Mouse (Mus musculus) T-helper 2 cell (primary cell): ENCODE results near the gene Gm49333.

Source experiments
- in situ Hi-C: fragments of 300-600 bp; cut with MboI, MseI; formaldehyde crosslinking; loops from one replicate; pipeline ENCODE4 v1.15.1; 2025; ENCODE audit warnings: high pct_unique_total_duplicates

The Gm49333 gene

DNA sequence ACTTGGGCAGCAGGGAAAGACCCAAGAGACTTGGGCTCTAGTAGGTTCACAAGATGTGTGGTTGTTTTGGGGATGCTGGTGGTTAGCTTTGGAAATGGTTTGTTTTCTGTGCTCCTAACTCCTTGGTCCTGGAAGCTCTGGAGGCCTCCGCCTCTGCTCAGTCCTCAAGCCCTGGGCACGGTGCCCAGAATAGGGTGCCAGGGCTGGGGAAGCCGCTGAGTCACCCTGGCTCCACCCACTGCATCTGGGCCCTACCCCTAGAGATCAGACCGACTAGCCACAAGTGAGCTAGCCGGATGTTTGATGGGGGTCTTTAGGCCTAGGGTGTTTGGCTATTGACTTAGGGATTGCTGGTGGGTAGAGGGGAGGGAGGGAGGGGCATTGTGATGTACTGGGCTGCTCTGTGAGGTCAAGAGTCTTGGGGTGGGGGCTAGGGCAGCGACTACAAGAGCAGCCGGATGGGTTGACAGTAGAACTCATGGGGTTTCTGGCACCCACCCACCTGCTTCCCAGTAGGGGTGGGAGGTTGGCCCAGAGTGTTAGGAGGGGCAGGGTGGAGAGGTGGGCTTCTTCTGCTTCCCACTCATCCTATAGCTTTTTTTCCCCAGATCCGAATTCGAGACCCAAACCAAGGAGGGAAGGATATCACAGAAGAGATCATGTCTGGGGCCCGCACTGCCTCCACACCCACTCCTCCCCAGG is 66.7 kb downstream of the Gm49333 start:
- in situ Hi-C loops = loop anchor here (5.0 kb wide), 1 partner anchor 39 kb away; the partner anchor contains the start of genes Clcn2 and Polr2h

DNA sequence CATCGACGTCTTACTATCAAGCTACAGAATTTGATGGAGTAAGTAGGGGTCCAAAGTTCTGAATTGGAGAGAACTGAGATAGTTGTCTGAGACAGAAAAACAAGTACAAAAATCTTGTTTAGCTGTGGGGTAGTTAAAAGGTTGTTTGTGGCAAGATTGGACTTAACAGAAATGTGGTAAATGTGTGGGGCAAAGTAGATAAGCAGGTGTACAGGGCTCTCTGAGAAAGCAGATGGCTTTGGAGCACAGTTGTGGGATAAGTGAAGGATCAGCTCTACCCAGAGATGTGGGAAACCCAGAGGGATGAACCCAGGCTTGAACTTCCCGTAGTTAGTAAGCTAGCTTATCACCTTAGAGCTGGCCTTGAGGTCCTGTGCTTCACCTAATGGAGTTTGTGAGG is 79.4 kb downstream of the Gm49333 start:
- in situ Hi-C loops = no loop called here

DNA sequence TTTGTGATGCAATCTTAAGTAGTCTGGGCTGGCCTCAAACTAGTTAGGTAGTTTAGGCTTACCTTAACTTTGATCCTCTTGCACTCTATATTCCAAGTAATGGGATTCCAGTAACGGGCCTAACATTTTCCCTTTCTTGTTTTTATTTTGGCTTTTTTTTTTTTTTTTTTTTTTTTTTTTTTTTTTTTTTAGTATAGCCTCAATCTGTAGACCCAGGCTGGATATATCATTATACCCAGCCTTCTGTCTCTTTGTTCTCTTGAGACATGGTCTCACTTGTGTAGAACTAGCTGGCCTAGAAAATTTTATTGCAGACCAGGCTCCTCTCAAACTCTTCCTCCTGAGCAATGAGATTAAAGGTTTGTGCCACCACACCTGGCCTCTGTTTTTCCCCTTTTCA is 80.2 kb downstream of the Gm49333 start:
- in situ Hi-C loops = no loop called here

DNA sequence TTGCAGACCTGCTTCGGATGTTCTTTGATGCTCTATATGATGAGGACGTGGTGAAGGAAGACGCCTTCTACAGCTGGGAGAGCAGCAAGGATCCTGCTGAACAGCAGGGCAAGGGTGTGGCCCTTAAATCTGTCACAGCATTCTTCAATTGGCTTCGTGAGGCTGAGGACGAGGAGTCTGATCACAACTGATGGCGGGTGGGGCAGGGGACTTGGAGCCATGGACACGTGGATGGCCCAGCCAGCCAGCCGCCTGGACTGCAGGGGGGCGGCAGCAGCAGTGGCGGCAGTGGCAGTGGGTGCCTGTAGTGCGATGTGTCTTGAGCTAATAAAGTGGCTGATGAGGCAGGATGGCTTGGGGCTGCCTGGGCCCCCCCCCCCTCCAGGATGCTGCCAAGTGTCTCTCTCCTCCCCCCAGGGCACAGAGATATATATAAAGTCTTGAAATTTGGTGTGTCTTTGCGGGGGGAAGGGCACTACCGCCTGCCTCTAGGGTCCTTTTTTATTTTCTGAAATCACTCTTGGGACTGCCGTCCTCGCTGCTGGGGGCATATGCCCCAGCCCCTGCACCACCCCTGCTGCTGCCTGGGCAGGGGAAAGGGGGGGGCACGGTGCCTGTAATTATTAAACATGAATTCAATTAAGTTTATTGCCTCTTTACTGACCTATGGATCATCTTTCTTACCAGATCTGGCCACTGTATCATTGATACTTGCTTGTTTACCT is 81.0 kb downstream of the Gm49333 start:
- in situ Hi-C loops = no loop called here

DNA sequence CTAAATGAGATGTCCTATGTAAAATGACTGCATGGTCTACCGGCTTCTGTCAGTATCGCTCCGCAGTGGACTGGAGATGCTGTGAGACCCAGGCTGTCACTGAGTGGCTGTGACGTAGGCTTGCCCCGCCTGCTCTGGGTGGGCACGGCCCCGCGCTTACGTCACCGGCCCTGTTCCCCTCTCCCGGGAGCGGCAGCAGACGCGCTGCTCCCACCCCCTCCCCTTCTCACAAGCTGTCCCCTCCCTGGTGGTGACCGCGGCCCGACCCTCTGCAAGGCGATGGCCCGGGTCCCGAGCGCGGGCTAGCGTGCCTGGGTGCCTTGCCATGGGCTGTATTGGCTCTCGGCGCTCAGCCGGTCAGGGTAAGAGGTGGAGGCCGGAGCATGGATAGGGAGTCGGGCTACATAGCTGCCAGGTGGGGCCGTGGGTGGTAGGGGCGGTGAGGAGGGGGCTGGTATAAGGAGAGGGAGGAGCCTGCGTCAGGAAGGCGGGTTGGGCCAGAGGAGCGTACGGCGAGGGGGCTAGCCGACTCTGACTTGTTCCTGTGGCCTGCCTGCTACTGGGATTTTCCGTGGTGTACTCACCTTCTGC is 81.8 kb downstream of the Gm49333 start, which contains the start of gene Fam131a:
Gene Fam131a, plus strand, starts transcription at position 131 of the 591 bp plus-strand sequence.
- in situ Hi-C loops = no loop called here

DNA sequence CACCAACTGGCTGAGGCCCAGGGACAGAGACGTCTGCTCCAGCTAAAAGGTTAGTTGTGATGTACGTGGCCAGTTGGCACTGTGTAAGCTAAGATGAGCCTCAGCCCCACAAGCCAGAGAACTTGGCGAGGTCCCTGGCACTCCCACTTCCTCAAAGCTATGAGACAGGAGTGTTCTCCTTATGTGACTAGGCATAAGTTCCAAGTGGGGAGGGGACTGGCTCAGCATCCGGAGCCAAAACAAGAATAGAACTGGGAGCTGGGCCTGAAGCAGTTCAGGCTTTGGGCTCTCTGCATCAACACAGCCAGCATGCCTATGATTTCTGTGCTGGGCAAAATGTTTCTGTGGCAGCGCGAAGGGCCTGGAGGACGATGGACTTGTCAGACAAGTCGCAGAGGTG is 83.4 kb downstream of the Gm49333 start:
- in situ Hi-C loops = no loop called here
